Mouse (Mus musculus) bone marrow macrophage, adult 2 months (primary cell): ENCODE measurements around the gene Sptbn1.

ENCODE experiments used
- CTCF ChIP-seq: IDR thresholded peaks from 2 replicates; pipeline ENCODE4 v1.5.1; 2012; ENCODE audit warnings: low read depth, mild to moderate bottlenecking, low read length, moderate library complexity
- POLR2A ChIP-seq: IDR thresholded peaks from 2 replicates; pipeline ENCODE4 v1.6.1; 2012; ENCODE audit warnings: mild to moderate bottlenecking, low read depth, low read length, borderline replicate concordance

DNA sequence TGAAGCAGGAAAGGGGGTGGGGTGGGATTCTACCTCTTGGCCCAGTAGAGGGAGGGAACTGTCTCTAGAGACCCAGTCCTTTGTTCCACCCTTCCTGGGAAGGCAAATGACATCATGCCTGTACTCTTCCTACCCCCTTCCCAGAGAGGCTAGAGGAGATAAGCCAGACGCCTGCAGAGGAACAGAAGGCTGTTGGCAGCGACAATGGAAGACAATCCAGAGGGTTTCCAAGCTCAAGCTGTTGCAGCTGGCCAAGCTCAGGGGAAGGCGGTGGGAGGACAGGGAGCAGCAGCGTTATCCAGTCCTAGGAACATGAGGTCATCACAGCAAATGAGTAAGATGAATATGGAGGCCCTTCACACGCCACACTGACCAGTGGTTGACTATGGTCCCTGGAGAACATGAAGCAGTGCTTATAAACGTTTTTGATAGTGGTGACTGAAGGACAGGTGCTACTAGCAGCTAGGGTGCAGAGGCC is 106.8 kb downstream of the Sptbn1 start:
- no peak for TF ChIP-seq CTCF
- no peak for TF ChIP-seq POLR2A
